Mouse (Mus musculus) right cerebral cortex, postnatal 36 days (tissue): Measurements from ENCODE around the gene Il33.

Source experiments
- DNase-seq, 2 experiments: peaks; one replicate each; pipeline ENCODE4 v3.0.0; 2022; ENCODE audit warnings: low spot score in 2 of 2, mixed read lengths in 1 of 2

The Il33 gene

DNA sequence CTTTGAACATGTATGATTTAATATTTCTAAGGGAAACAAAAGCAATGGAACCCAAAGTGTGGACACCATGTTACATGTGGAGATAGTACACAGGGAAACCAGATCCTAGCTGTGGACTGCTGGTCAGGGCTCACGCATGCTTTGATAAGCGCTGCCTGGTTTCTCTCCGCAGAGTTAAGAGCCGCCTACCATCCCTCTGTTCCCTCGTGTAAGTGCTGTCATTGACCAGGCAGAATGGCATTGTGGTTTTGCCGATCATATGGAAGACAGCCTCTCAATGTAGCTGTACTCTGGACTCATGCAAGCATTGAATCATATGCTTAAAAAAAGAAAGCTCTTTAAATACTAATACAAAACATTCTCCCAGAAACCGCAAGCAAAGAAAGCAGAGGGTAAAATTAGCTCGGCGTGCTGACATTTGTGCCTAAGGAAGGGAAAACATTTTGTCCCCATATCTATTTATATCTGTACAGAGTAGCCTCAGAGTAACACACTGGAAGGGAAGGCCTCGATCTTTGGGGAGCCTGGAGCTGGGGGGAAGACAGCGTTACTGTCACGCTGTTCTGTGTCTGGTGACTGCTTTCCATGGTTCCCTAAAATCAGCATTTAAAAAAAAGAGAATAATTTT, 61.7 kb downstream of the Il33 start:
- no peak for DNase-seq

DNA sequence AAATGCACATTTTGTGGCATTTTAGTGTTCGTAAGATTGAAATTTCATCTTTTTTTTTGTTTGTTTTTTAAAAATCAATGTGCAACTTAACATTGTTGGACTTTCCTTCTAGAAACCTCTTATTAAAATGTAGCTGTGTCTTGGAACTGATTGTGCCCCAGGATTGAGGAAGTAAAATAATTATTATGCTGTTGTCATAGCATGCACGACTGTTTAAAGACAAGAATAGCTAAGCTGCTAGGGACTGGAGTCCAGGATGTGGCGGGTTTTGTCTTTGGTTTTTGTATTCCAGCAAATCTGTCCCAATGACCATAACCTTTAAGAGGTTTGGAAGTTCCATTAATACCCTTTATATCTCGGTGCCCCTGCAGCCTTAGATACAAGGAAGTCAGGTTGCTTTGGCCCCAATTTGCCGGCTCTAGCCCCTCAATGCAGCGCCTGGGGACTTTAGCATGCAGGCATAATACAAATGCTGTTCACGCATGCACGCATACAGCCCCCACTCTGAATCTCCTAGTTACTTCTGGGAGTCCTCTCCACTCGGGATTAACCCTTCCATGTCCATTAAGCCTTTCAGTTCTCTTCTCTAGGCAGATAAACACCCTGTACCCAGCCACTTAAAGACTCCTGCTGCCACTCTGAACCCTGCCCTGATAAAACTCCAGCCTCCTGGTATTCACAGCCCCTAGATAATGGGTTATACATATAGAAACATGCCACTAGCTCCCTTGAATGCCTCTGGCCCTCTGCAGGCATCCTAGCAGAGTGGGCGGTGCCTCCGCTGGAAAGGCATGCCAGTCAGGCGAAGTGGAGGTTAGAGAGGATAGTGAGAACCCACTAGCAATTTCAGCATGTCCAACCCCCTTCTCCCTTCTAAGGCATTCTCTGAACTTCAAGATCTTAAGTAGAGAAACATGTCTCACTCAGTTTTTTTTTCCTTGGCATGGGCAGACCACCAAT, 75.8 kb downstream of the Il33 start:
- DNase-seq, result no peak

DNA sequence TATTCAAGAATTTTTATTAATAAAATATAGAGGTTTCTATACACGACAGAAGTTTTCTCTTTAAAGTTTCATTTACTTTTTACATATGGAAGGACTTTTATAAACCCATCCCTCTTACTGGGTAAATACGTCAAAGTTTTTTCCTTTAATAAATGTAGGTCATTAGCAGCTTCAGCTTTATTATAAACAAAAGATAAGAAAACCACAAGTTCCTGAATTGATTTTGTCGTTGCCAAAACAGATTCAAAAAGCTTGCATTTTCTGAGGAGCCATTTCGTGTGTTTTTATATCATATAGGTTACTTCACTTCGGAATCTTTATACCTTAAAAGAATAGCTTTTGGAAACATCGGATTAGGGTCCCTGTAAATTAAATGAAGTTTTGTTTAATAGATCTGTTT, 76.6 kb downstream of the Il33 start:
- DNase-seq, result no peak

DNA sequence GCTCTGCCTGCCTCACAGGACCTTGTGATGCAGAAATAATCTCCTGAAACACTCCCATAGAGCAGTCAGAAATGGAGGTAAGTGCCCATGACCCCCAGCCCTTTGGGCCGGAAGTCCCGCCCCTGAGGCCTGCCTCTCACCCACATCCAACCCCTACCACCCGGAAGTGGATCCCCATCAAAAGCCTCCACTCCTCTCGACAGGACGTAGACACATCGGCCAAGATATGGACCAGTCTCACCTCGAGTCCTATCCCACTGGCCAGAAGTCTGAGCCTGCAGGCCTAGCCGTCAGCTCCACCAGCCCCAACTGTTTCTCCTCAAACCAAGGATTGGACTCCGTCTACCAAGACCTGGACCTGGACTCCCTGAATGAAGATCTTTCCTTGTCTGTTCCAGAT, 78.7 kb downstream of the Il33 start, which contains the start of gene Trpd52l3:
TSS of gene Trpd52l3 (plus strand) at position 170 of the 400 bp plus-strand sequence.
- DNase-seq, result no peak

DNA sequence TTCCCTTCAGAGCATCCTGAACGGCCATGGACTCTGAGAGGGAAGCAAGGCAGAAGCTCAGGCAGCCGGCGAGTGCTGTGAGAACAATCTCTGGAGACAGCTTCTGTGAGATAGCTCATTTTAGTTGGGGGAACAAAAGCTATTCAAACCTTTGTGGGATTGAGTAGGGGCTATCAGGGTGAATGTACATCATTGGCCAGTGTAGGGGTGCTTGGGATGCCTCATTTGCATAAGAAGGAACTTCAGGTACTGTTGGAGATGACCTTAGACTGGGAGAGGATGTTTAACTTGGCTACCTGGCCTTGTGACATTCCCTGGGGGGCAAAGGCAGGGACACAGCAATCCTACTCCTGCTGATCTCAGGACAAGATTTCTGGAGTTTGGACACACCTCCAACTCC, 81.5 kb downstream of the Il33 start:
- DNase-seq, result no peak
